Comparison of ENCODE assay signal across 22 mouse cellular contexts in the genomic region with DNA sequence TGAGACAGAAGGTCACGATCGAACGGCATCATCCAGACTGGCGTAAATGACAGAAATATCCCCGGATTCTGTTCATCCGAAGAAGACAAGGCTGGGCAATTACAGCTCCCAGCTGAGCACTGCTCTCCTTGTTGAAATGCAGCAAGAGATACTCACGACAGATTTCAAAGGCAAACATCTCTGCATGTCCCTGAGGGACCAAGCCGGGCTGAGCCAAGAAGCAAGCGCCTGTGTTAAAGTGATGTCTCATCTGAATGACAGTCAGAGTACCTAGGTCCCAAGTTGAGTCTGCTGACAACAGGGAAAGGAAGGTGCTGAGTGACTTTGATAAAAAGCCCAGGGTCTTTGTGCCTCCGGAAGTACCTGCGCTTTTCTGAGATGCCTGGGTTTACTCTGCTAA.
DNase-seq lines count a peak whose midpoint lies in the region; ATAC-seq and TF ChIP-seq lines count a peak whose summit lies in the region.
"Had no signal": no experiment of that assay in that cellular context is flagged by ENCODE, and none has a peak within 500 bp of the region (broad histone marks: within the 10 kb centered on the region; RNA-seq: fewer than 3 reads in every experiment).

No protein-coding gene starts in this region.

- TF ChIP-seq CTCF in left cerebral cortex, adult 2 months (IDR thresholded peaks at IDR 0.05), result no peak

- peak; percentile 29 to 42 for DNase-seq in cerebellum, postnatal 14 days
- DNase-seq in cerebellum, postnatal 4 days (ENCODE audit: low spot score in 2 of 2), result no peak
- DNase-seq in left cerebral cortex, adult 2 months (ENCODE audit: extremely low spot score in 1 of 2, low spot score in 2 of 2), result no peak
- no peak for DNase-seq in left cerebral cortex, postnatal 4 days
- DNase-seq in hindbrain, embryonic 14.5 days (ENCODE audit: low spot score), result no peak
- DNase-seq in liver, embryonic 11.5 days (ENCODE audit: low spot score), result no peak
- DNase-seq: adrenal gland, postnatal 14 days; cerebellum, adult 8-10 months; embryo, embryonic 11 days; forebrain, postnatal 0 days; gastrocnemius, adult 2 months; kidney, adult 11 months; lung, adult 18-20 months; lung, postnatal 14 days; right cerebral cortex, adult 18-20 months; thymus, postnatal 25 days had no signal

- no peak for ATAC-seq in hindbrain, embryonic 14.5 days (ENCODE audit: low FRiP score)
- no peak for ATAC-seq in neural tube, embryonic 15.5 days (ENCODE audit: low FRiP score)
- no peak for ATAC-seq in liver, embryonic 11.5 days (replicated peaks; ENCODE audit: low FRiP score)
- ATAC-seq: activated CD4-positive, CD25-positive, alpha-beta regulatory T cell, adult 4 months; forebrain, postnatal 0 days had no signal

- H3K27ac ChIP-seq in left cerebral cortex, adult 2 months, result peak overlapping the region; percentile 92
- H3K27ac ChIP-seq in hindbrain, embryonic 14.5 days, result no peak overlapping the region
- H3K27ac ChIP-seq in neural tube, embryonic 15.5 days (replicated peaks), result no peak overlapping the region
- H3K27ac ChIP-seq in liver, embryonic 11.5 days (ENCODE audit: low read depth, low read length), result no peak overlapping the region
- H3K27ac ChIP-seq: gastrocnemius, adult 2 months; heart, embryonic 10.5 days; kidney, postnatal 0 days; limb, embryonic 10.5 days had no signal

- peak overlapping the region; percentile 19 for H3K4me2 ChIP-seq in hindbrain, embryonic 14.5 days (replicated peaks)
- peak overlapping the region; percentile 11; the same call in 1 of the 2 replicates for H3K4me2 ChIP-seq in neural tube, embryonic 15.5 days
- no peak overlapping the region for H3K4me2 ChIP-seq in liver, embryonic 11.5 days

- H3K4me1 ChIP-seq in hindbrain, embryonic 14.5 days (replicated peaks; ENCODE audit: control insufficient read depth, insufficient read depth, low read length), result peaks cover 34% of the 10 kb centered on the region
- peaks cover 37% of the 10 kb centered on the region for H3K4me1 ChIP-seq in neural tube, embryonic 15.5 days
- H3K4me1 ChIP-seq in liver, embryonic 11.5 days (replicated peaks; ENCODE audit: control insufficient read depth, insufficient read depth, low read length), result 0 out of 2 replicates have a peak, but pooled peaks cover 2% of the 10 kb centered on the region

- WGBS in hindbrain, embryonic 14.5 days, result 57% methylated on average over 11 of the region's 11 CpGs
- 60% methylated on average over 11 of the region's 11 CpGs for WGBS in neural tube, embryonic 15.5 days
- WGBS in liver, embryonic 11.5 days, result 85% methylated on average over 11 of the region's 11 CpGs

- intact Hi-C loops in left cerebral cortex, adult 2 months (cut with DNase I), result loop anchor here (2.0 kb wide), 1 partner anchor 23 kb away; no protein-coding TSS in a partner anchor
- intact Hi-C loops in left cerebral cortex, postnatal 4 days (cut with DNase I), result no loop called here

- peak overlapping the region; percentile 77 for H3K4me3 ChIP-seq in left cerebral cortex, adult 2 months
- no peak overlapping the region for H3K4me3 ChIP-seq in hindbrain, embryonic 14.5 days (replicated peaks; ENCODE audit: low read length)
- H3K4me3 ChIP-seq in neural tube, embryonic 15.5 days (replicated peaks), result no peak overlapping the region
- H3K4me3 ChIP-seq in liver, embryonic 11.5 days (ENCODE audit: low read depth, low read length), result no peak overlapping the region
- H3K4me3 ChIP-seq: gastrocnemius, adult 2 months; heart, embryonic 10.5 days; limb, embryonic 10.5 days had no signal

- no peaks in the 10 kb centered on the region for H3K27me3 ChIP-seq in hindbrain, embryonic 14.5 days (ENCODE audit: control insufficient read depth, insufficient read depth, low read length)
- no peaks in the 10 kb centered on the region for H3K27me3 ChIP-seq in neural tube, embryonic 15.5 days (replicated peaks)
- no peaks in the 10 kb centered on the region for H3K27me3 ChIP-seq in liver, embryonic 11.5 days (replicated peaks; ENCODE audit: control insufficient read depth, insufficient read depth, low read length)

- H3K36me3 ChIP-seq in hindbrain, embryonic 14.5 days (replicated peaks; ENCODE audit: control insufficient read depth, insufficient read depth), result no peaks in the 10 kb centered on the region
- H3K36me3 ChIP-seq in neural tube, embryonic 15.5 days, result no peaks in the 10 kb centered on the region
- no peaks in the 10 kb centered on the region for H3K36me3 ChIP-seq in liver, embryonic 11.5 days (ENCODE audit: control insufficient read depth, insufficient read depth, low read length)
- H3K36me3 ChIP-seq: G1E; heart, embryonic 10.5 days; limb, embryonic 10.5 days had no signal

- no peak overlapping the region for H3K9ac ChIP-seq in hindbrain, embryonic 14.5 days
- no peak overlapping the region for H3K9ac ChIP-seq in neural tube, embryonic 15.5 days (replicated peaks)
- no peak overlapping the region for H3K9ac ChIP-seq in liver, embryonic 11.5 days (ENCODE audit: low read depth, low read length)
- H3K9ac ChIP-seq: forebrain, postnatal 0 days had no signal

- no peaks in the 10 kb centered on the region for H3K9me3 ChIP-seq in hindbrain, embryonic 14.5 days (ENCODE audit: control insufficient read depth, low read length)
- H3K9me3 ChIP-seq in neural tube, embryonic 15.5 days (replicated peaks), result no peaks in the 10 kb centered on the region
- H3K9me3 ChIP-seq in liver, embryonic 11.5 days (ENCODE audit: control insufficient read depth, low read length), result no peaks in the 10 kb centered on the region
- H3K9me3 ChIP-seq: heart, embryonic 10.5 days; limb, embryonic 10.5 days had no signal

Comparison
In these comparisons a context has a peak if more than half of its experiments do, and no peak if none do; other contexts are left out.
1. DNase-seq: peak in cerebellum, postnatal 14 days (2 of 2); none in cerebellum, postnatal 4 days (0 of 2), left cerebral cortex, adult 2 months (0 of 2), left cerebral cortex, postnatal 4 days (single experiment), hindbrain, embryonic 14.5 days (single experiment) and liver, embryonic 11.5 days (single experiment).